Mouse (Mus musculus) testis, adult 2 months (tissue): ENCODE measurements around the gene Gm20388.

Experiments
- CTCF ChIP-seq: fragments of 200-500 bp; IDR thresholded peaks from 2 replicates; pipeline ENCODE4 v1.5.1; 2012; ENCODE audit warnings: low read depth, mild to moderate bottlenecking, inconsistent platforms, low read length, moderate library complexity; ENCODE audit not compliant: control insufficient read depth, insufficient read depth, insufficient replicate concordance
- POLR2A ChIP-seq: fragments of 200-500 bp; IDR thresholded peaks from 2 replicates; pipeline ENCODE4 v1.6.1; 2012; ENCODE audit warnings: low read depth, mild to moderate bottlenecking, inconsistent platforms, low read length, moderate library complexity; ENCODE audit not compliant: control insufficient read depth

- TF ChIP-seq CTCF, result no peak
- no peak for TF ChIP-seq POLR2A
Measured at GRCm38 (mm10) chr8:123815325-123815724, 3904.7 kb downstream of the Gm20388 start.
